Mouse (Mus musculus) hindbrain, embryonic 14.5 days (tissue): ENCODE data around the gene Srebf2. TPM values are rescaled to one million over a fixed set of nuclear protein-coding genes. Genes with fewer than 3 reads are reported as not detected.

Source experiments
- microRNA counts: library from miRNA; unstranded; fragments of <30 nt; microRNA quantifications from one replicate; lab custom pipeline; 2016
- microRNA-seq: library from miRNA; unstranded; fragments of <30 nt; microRNA quantifications from one replicate; pipeline ENCODE4, GENCODE M21; 2016
- polyA plus RNA-seq: library from polyadenylated mRNA; unstranded; fragments of >200 nt; fragmentation: Nextera tagmentation; extraction: Ambion mirVana; gene quantifications from 2 replicates; pipeline ENCODE4 v1.2.1, GENCODE M21; 2014

The Srebf2 gene
- polyA plus RNA-seq, 1 experiment from 2014 or later: 154 TPM

MicroRNA genes within 50 kb of the gene (microRNA counts, 519-probe panel; counts per million panel counts)
- 3,197 counts per million, percentile 14 among the panel's probes with 10 or more counts for microRNA mmu-miR-33 (lab: Ali Mortazavi, UCI)

Small RNAs within 50 kb of the gene (microRNA-seq; reads per million reads assigned to microRNA genes)
- 128 reads per million, percentile 54 among the genes with 10 or more reads in this experiment for gene Mir33

Other genes with a start within 250 kb of the Srebf2 start
- gene Polr3h, start 220.9 kb upstream of the Srebf2 start, polyA plus RNA-seq: 85.5 and 100.0 TPM in 2 replicates
- 183 and 199 TPM in 2 replicates for gene Csdc2, start 210.4 kb upstream of the Srebf2 start, polyA plus RNA-seq
- gene Pmm1, start 186.3 kb upstream of the Srebf2 start, polyA plus RNA-seq: 89.0 and 103 TPM in 2 replicates
- gene 1700029P11Rik, start 166.6 kb upstream of the Srebf2 start, polyA plus RNA-seq: not detected in 2 replicates
- 36.7 and 38.7 TPM in 2 replicates for gene Xrcc6, start 159.3 kb upstream of the Srebf2 start, polyA plus RNA-seq
- gene Desi1, start 113.3 kb upstream of the Srebf2 start, polyA plus RNA-seq: 53.2 and 61.3 TPM in 2 replicates
- gene Snu13, start 99.6 kb upstream of the Srebf2 start, polyA plus RNA-seq: 235 and 252 TPM in 2 replicates
- gene 4930407I10Rik, start 88.0 kb upstream of the Srebf2 start, polyA plus RNA-seq: not detected in 2 replicates
- gene Mei1, start 77.2 kb upstream of the Srebf2 start, polyA plus RNA-seq: 0.08 and 0.09 TPM in 2 replicates
- 12.9 and 13.8 TPM in 2 replicates for gene Ccdc134, start 19.3 kb upstream of the Srebf2 start, polyA plus RNA-seq
- gene Shisa8, start 65.6 kb downstream of the Srebf2 start, polyA plus RNA-seq: 3.4 and 6.3 TPM in 2 replicates
- gene Tnfrsf13c, start 77.2 kb downstream of the Srebf2 start, polyA plus RNA-seq: 0.51 and 0.68 TPM in 2 replicates
- gene Cenpm, start 97.6 kb downstream of the Srebf2 start, polyA plus RNA-seq: 17.0 and 18.0 TPM in 2 replicates
- gene 1500009C09Rik, start 105.2 kb downstream of the Srebf2 start, polyA plus RNA-seq: 10.2 and 13.2 TPM in 2 replicates
- 375 and 410 TPM in 2 replicates for gene Sept3, start 127.7 kb downstream of the Srebf2 start, polyA plus RNA-seq
- 0.17 and 0.29 TPM in 2 replicates for gene Wbp2nl, start 151.8 kb downstream of the Srebf2 start, polyA plus RNA-seq
- 32.1 and 38.7 TPM in 2 replicates for gene Naga, start 191.7 kb downstream of the Srebf2 start, polyA plus RNA-seq
- gene Pheta2, start 191.8 kb downstream of the Srebf2 start, polyA plus RNA-seq: 1.5 and 1.8 TPM in 2 replicates
- 349 and 367 TPM in 2 replicates for gene Smdt1, start 191.8 kb downstream of the Srebf2 start, polyA plus RNA-seq
- 383 and 445 TPM in 2 replicates for gene Ndufa6, start 207.1 kb downstream of the Srebf2 start, polyA plus RNA-seq
- 2.3 and 2.5 TPM in 2 replicates for gene Cyp2d22, start 233.1 kb downstream of the Srebf2 start, polyA plus RNA-seq
- gene Cyp2d11, start 246.8 kb downstream of the Srebf2 start, polyA plus RNA-seq: not detected in 2 replicates